Mouse (Mus musculus) lung, adult 2 months (tissue): ENCODE results near the gene Ccl20. TPM values are rescaled to one million over a fixed set of nuclear protein-coding genes. Genes with fewer than 3 reads are reported as not detected.

Experiments
- DNase-seq: peaks from one replicate; pipeline ENCODE4 v3.0.0; 2022
- H3K4me1 ChIP-seq: fragments of 200-500 bp; 2 replicates; pipeline ENCODE4 v1.6.1; 2011; ENCODE audit warnings: low read length; ENCODE audit not compliant: control insufficient read depth, insufficient read depth
- H3K4me3 ChIP-seq: fragments of 200-500 bp; replicated peaks from 2 replicates; pipeline ENCODE3; 2011; ENCODE audit warnings: low read depth, mild to moderate bottlenecking, control low read depth, low read length; ENCODE audit errors: extremely low read depth
- CTCF ChIP-seq: fragments of 200-500 bp; IDR thresholded peaks from 2 replicates; pipeline ENCODE4 v1.5.1; 2011; ENCODE audit warnings: mild to moderate bottlenecking, low read length, control low read depth; ENCODE audit not compliant: insufficient read depth
- POLR2A ChIP-seq: fragments of 200-500 bp; IDR thresholded peaks from 2 replicates; pipeline ENCODE4 v1.6.1; 2011; ENCODE audit warnings: low read depth, mild to moderate bottlenecking, control low read depth, low read length, borderline replicate concordance; ENCODE audit errors: extremely low read depth
- WGBS: fragments of 180-500 bp; shearing (Covaris S2); methylation state at CpG from one replicate; pipeline ENCODE4 v1.1.7; 2018; 5-methylcytosine and 5-hydroxymethylcytosine counted together
- polyA plus RNA-seq: library from polyadenylated mRNA; depleted of rRNA; stranded (reverse); fragments of >200 nt; gene quantifications from 2 replicates; pipeline ENCODE4 v1.2.3, GENCODE M21; 2012; rRNA removed

The Ccl20 gene
- polyA plus RNA-seq, 1 experiment, result 0.32 TPM

GRCm38 (mm10) chr1:83164027-83164426 lies 47.5 kb downstream of the Ccl20 start:
- TF ChIP-seq POLR2A, result no peak
- TF ChIP-seq CTCF, result no peak
- no peak overlapping the region for H3K4me3 ChIP-seq
- 66% methylated on average over 3 of the region's 3 CpGs for WGBS
- H3K4me1 ChIP-seq, result no peaks in the 10 kb centered on the region
- DNase-seq, result no peak

Other genes with a start within 250 kb of the Ccl20 start
- gene A030005L19Rik, start 203.4 kb upstream of the Ccl20 start, polyA plus RNA-seq, result 1.5 and 1.6 TPM in 2 replicates
- gene A030014E15Rik, start 191.8 kb upstream of the Ccl20 start, polyA plus RNA-seq, result 0.15 TPM in 1 of 2 replicates, not detected in the other
- gene Gm6217, start 185.4 kb upstream of the Ccl20 start, polyA plus RNA-seq, result not detected in 2 replicates
- not detected in 2 replicates for gene A030003K21Rik, start 173.4 kb upstream of the Ccl20 start, polyA plus RNA-seq
- not detected in 2 replicates for gene Gm7544, start 160.8 kb upstream of the Ccl20 start, polyA plus RNA-seq
- gene Gm47955, start 156.5 kb upstream of the Ccl20 start, polyA plus RNA-seq, result not detected in 2 replicates
- not detected in 2 replicates for gene Gm47959, start 116.2 kb upstream of the Ccl20 start, polyA plus RNA-seq
- gene Slc19a3, start 78.3 kb upstream of the Ccl20 start, polyA plus RNA-seq, result 3.5 and 4.5 TPM in 2 replicates
- not detected in 2 replicates for gene Krtap28-10, start 74.3 kb upstream of the Ccl20 start, polyA plus RNA-seq
- gene Gm47969, start 71.8 kb upstream of the Ccl20 start, polyA plus RNA-seq, result 0.57 and 0.66 TPM in 2 replicates
- not detected in 2 replicates for gene A030005K14Rik, start 57.4 kb upstream of the Ccl20 start, polyA plus RNA-seq
- 0.11 and 0.12 TPM in 2 replicates for gene Krtap28-13, start 55.8 kb upstream of the Ccl20 start, polyA plus RNA-seq
- 1.5 and 2.1 TPM in 2 replicates for gene Daw1, start 43.0 kb downstream of the Ccl20 start, polyA plus RNA-seq